Mouse (Mus musculus) cortical plate, adult 2 months (tissue): Measurements from ENCODE around the gene Klk1b5.

Experiments
- CTCF ChIP-seq: fragments of 200-500 bp; IDR thresholded peaks from 2 replicates; pipeline ENCODE4 v1.5.1; 2011; ENCODE audit warnings: mild to moderate bottlenecking, control low read depth, low read length; ENCODE audit not compliant: insufficient read depth; ENCODE audit errors: extremely low read depth
- POLR2A ChIP-seq: fragments of 200-500 bp; IDR thresholded peaks from 2 replicates; pipeline ENCODE4 v1.6.1; 2011; ENCODE audit warnings: mild to moderate bottlenecking, low read length, control low read depth; ENCODE audit not compliant: insufficient read depth; ENCODE audit errors: extremely low read depth

DNA sequence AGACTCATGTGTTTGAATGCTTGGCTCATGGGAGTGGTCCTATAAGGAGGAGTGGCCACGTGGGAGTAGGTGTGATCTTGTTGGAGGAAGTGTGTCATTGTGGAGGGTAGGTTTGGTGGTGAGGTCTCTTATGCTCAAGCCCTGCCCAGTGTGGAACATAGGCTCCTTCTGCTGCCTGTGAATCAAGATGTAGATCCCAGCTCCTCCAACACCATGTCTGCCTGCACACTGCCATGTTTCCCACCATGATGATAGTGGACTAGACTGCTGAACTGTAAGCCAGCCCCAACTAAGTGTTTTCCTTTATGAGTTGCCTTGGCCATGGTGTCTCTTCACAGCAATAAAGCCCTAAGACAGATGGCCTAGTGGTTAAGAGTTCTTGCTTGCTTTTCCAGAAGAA, 28.3 kb downstream of the Klk1b5 start:
- TF ChIP-seq POLR2A (no peak), CTCF (no peak)
